Mouse (Mus musculus) MEL (cell line): ENCODE data around the gene Herpud1.

Source experiments
- GATA1 ChIP-seq: IDR thresholded peaks from 2 replicates; pipeline ENCODE4 v1.6.1; 2011; ENCODE audit warnings: low read depth, low read length, improper control_type of control experiment
- POLR2A ChIP-seq, 2 experiments: IDR thresholded peaks; 2 replicates each; pipeline ENCODE4 v1.6.1; 2011 to 2012; ENCODE audit warnings: low read length in 2 of 2, mild to moderate bottlenecking in 2 of 2, control low read depth in 1 of 2, improper control_type of control experiment in 1 of 2, low read depth in 1 of 2, moderate library complexity in 1 of 2; ENCODE audit not compliant: control insufficient read depth in 1 of 2, insufficient read depth in 1 of 2, poor library complexity in 1 of 2
- POLR2AphosphoS2 ChIP-seq: IDR thresholded peaks from 2 replicates; pipeline ENCODE4 v1.6.1; 2011; ENCODE audit warnings: low read length, improper control_type of control experiment

DNA sequence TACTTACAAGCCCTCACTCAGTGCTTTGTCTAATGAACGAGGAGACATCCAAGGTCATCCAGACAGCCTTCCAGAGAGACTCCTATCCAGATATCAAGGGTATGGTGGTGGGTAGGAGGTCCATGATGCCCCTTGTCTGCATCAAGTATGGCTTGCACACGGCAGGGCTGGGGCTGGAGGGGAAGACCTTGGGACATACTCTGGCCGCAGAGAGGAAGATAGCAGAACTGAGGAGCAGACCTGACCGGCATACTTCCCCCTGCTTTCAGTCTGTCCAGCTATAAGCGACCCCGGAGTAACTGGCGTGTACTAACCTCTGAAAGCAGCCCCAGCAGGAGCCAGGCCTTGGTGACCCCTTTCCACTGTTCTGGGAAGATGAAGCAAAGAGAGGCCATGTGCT lies 23.3 kb downstream of the Herpud1 start:
- TF ChIP-seq POLR2A (IDR thresholded peaks at IDR 0.05; ENCODE audit: control insufficient read depth in 1 of 2, insufficient read depth in 1 of 2, low read depth in 1 of 2, low read length in 2 of 2, poor library complexity in 1 of 2) (no peak), POLR2AphosphoS2 (no peak), GATA1 (no peak)
